Mouse (Mus musculus): ENCODE data around the gene Pak3. TPM values are rescaled to one million over a fixed set of nuclear protein-coding genes. Genes with fewer than 3 reads are reported as not detected.

The Pak3 gene
- polyA plus RNA-seq, 1 experiment from 2014 or later: 218 TPM

GRCm38 (mm10) chrX:143666991-143667390, 148.6 kb downstream of the Pak3 start:
- no peaks in the 10 kb centered on the region for H3K9me3 ChIP-seq
- peak overlapping the region; percentile 4; the same call in 1 of the 2 replicates for H3K4me3 ChIP-seq
- H3K27ac ChIP-seq (replicated peaks): no peak overlapping the region
- H3K27me3 ChIP-seq: no peaks in the 10 kb centered on the region
- 51% methylated on average over 4 of the region's 4 CpGs for WGBS
- H3K4me2 ChIP-seq: peak overlapping the region; percentile 57
- 0 out of 2 replicates have a peak, but pooled peaks cover 12% of the 10 kb centered on the region for H3K4me1 ChIP-seq (replicated peaks)
- H3K9ac ChIP-seq: no peak overlapping the region
- no peaks in the 10 kb centered on the region for H3K36me3 ChIP-seq
- no peak for ATAC-seq (ENCODE audit: low FRiP score, low read depth)

GRCm38 (mm10) chrX:143668242-143668641, 149.9 kb downstream of the Pak3 start:
- no peak overlapping the region for H3K4me2 ChIP-seq
- WGBS: 56% methylated on average over 3 of the region's 3 CpGs

GRCm38 (mm10) chrX:143678566-143678965, 160.2 kb downstream of the Pak3 start:
- WGBS: 81% methylated on average over 2 of the region's 2 CpGs

More at GRCm38 (mm10) chrX:143668242-143668641, 149.9 kb downstream of the Pak3 start:
- Histone ChIP-seq H3K4me3 (no peak overlapping the region), H3K9ac (no peak overlapping the region), H3K9me3 (no peaks in the 10 kb centered on the region), H3K27me3 (no peaks in the 10 kb centered on the region), H3K4me1 (replicated peaks) (0 out of 2 replicates have a peak, but pooled peaks cover 12% of the 10 kb centered on the region), H3K27ac (replicated peaks) (no peak overlapping the region), H3K36me3 (no peaks in the 10 kb centered on the region)
- no peak for ATAC-seq (ENCODE audit: low FRiP score, low read depth)

GRCm38 (mm10) chrX:143722250-143722649, 203.9 kb downstream of the Pak3 start:
- H3K4me1 ChIP-seq (replicated peaks): no peaks in the 10 kb centered on the region
- no peak overlapping the region for H3K9ac ChIP-seq
- no peak overlapping the region for H3K4me2 ChIP-seq
- no peak overlapping the region for H3K27ac ChIP-seq (replicated peaks)
- no peaks in the 10 kb centered on the region for H3K36me3 ChIP-seq
- H3K27me3 ChIP-seq: no peaks in the 10 kb centered on the region
- H3K4me3 ChIP-seq: no peak overlapping the region
- no peak for ATAC-seq (ENCODE audit: low FRiP score, low read depth)
- H3K9me3 ChIP-seq: no peaks in the 10 kb centered on the region
- WGBS: 85% methylated on average over 1 of the region's 1 CpGs

More at GRCm38 (mm10) chrX:143678566-143678965, 160.2 kb downstream of the Pak3 start:
- no peak overlapping the region for H3K4me3 ChIP-seq
- H3K27me3 ChIP-seq: no peaks in the 10 kb centered on the region
- H3K9ac ChIP-seq: no peak overlapping the region
- H3K27ac ChIP-seq (replicated peaks): no peak overlapping the region
- ATAC-seq (ENCODE audit: low FRiP score, low read depth): no peak
- no peaks in the 10 kb centered on the region for H3K9me3 ChIP-seq
- no peaks in the 10 kb centered on the region for H3K36me3 ChIP-seq
- H3K4me1 ChIP-seq (replicated peaks): no peaks in the 10 kb centered on the region
- no peak overlapping the region for H3K4me2 ChIP-seq

- 90% methylated on average over 3 of the region's 3 CpGs for WGBS
- no peak for ATAC-seq (ENCODE audit: low FRiP score, low read depth)
Measured at GRCm38 (mm10) chrX:143725411-143725810, 207.0 kb downstream of the Pak3 start.

GRCm38 (mm10) chrX:143736035-143736434, 217.6 kb downstream of the Pak3 start:
- WGBS: 47% methylated on average over 4 of the region's 4 CpGs
- ATAC-seq (ENCODE audit: low FRiP score, low read depth): no peak

More at GRCm38 (mm10) chrX:143725411-143725810, 207.0 kb downstream of the Pak3 start:
- no peaks in the 10 kb centered on the region for H3K27me3 ChIP-seq
- no peak overlapping the region for H3K27ac ChIP-seq (replicated peaks)
- no peaks in the 10 kb centered on the region for H3K36me3 ChIP-seq
- H3K4me1 ChIP-seq (replicated peaks): no peaks in the 10 kb centered on the region
- no peaks in the 10 kb centered on the region for H3K9me3 ChIP-seq
- no peak overlapping the region for H3K4me2 ChIP-seq
- no peak overlapping the region for H3K4me3 ChIP-seq
- H3K9ac ChIP-seq: no peak overlapping the region

GRCm38 (mm10) chrX:143739171-143739570, 220.8 kb downstream of the Pak3 start:
- Histone ChIP-seq H3K27me3 (no peaks in the 10 kb centered on the region), H3K36me3 (peaks cover 3% of the 10 kb centered on the region; the same call in 1 of the 2 replicates), H3K4me3 (no peak overlapping the region), H3K9me3 (no peaks in the 10 kb centered on the region), H3K9ac (no peak overlapping the region), H3K4me2 (no peak overlapping the region), H3K27ac (replicated peaks) (no peak overlapping the region), H3K4me1 (replicated peaks) (no peaks in the 10 kb centered on the region)
- ATAC-seq (ENCODE audit: low FRiP score, low read depth): no peak
- 25% methylated on average over 2 of the region's 2 CpGs for WGBS

More at GRCm38 (mm10) chrX:143736035-143736434, 217.6 kb downstream of the Pak3 start:
- H3K9me3 ChIP-seq: no peaks in the 10 kb centered on the region
- no peaks in the 10 kb centered on the region for H3K27me3 ChIP-seq
- H3K27ac ChIP-seq (replicated peaks): no peak overlapping the region
- H3K4me2 ChIP-seq: no peak overlapping the region
- H3K4me1 ChIP-seq (replicated peaks): no peaks in the 10 kb centered on the region
- no peak overlapping the region for H3K9ac ChIP-seq
- H3K4me3 ChIP-seq: no peak overlapping the region
- H3K36me3 ChIP-seq: no peaks in the 10 kb centered on the region; the same call in 1 of the 2 replicates

GRCm38 (mm10) chrX:143762556-143762955, 244.2 kb downstream of the Pak3 start:
- 73% methylated on average over 3 of the region's 3 CpGs for WGBS
- H3K36me3 ChIP-seq: no peaks in the 10 kb centered on the region

GRCm38 (mm10) chrX:143815948-143816347, 297.6 kb downstream of the Pak3 start:
- ATAC-seq (ENCODE audit: low FRiP score, low read depth): no peak
- H3K9ac ChIP-seq: no peak overlapping the region
- H3K9me3 ChIP-seq: no peaks in the 10 kb centered on the region
- H3K27ac ChIP-seq (replicated peaks): no peak overlapping the region
- no peaks in the 10 kb centered on the region for H3K27me3 ChIP-seq
- no peaks in the 10 kb centered on the region for H3K4me1 ChIP-seq (replicated peaks)
- H3K4me3 ChIP-seq: no peak overlapping the region
- WGBS: 80% methylated on average over 1 of the region's 1 CpGs
- no peak overlapping the region for H3K4me2 ChIP-seq
- H3K36me3 ChIP-seq: no peaks in the 10 kb centered on the region

More at GRCm38 (mm10) chrX:143762556-143762955, 244.2 kb downstream of the Pak3 start:
- no peaks in the 10 kb centered on the region for H3K9me3 ChIP-seq
- no peak overlapping the region for H3K27ac ChIP-seq (replicated peaks)
- no peak overlapping the region for H3K4me2 ChIP-seq
- H3K4me1 ChIP-seq (replicated peaks): no peaks in the 10 kb centered on the region
- ATAC-seq (ENCODE audit: low FRiP score, low read depth): no peak
- H3K4me3 ChIP-seq: no peak overlapping the region
- H3K27me3 ChIP-seq: no peaks in the 10 kb centered on the region
- no peak overlapping the region for H3K9ac ChIP-seq

- no peaks in the 10 kb centered on the region for H3K36me3 ChIP-seq
- no peak overlapping the region for H3K27ac ChIP-seq (replicated peaks)
- no peaks in the 10 kb centered on the region for H3K9me3 ChIP-seq
- H3K4me1 ChIP-seq (replicated peaks): no peaks in the 10 kb centered on the region
- H3K4me3 ChIP-seq: no peak overlapping the region
- ATAC-seq (ENCODE audit: low FRiP score, low read depth): no peak
- no peaks in the 10 kb centered on the region for H3K27me3 ChIP-seq
- no peak overlapping the region for H3K4me2 ChIP-seq
- no peak overlapping the region for H3K9ac ChIP-seq
- WGBS: 92% methylated on average over 2 of the region's 2 CpGs
Measured at GRCm38 (mm10) chrX:143818961-143819360, 300.6 kb downstream of the Pak3 start.

GRCm38 (mm10) chrX:143826521-143826920, 308.1 kb downstream of the Pak3 start:
- Histone ChIP-seq H3K4me2 (no peak overlapping the region), H3K9me3 (no peaks in the 10 kb centered on the region), H3K9ac (no peak overlapping the region), H3K4me1 (replicated peaks) (no peaks in the 10 kb centered on the region), H3K4me3 (no peak overlapping the region), H3K36me3 (no peaks in the 10 kb centered on the region), H3K27ac (replicated peaks) (no peak overlapping the region), H3K27me3 (0 out of 2 replicates have a peak, but pooled peaks cover 2% of the 10 kb centered on the region)
- WGBS: 77% methylated on average over 4 of the region's 4 CpGs
- ATAC-seq (ENCODE audit: low FRiP score, low read depth): no peak

GRCm38 (mm10) chrX:143827212-143827611, 308.8 kb downstream of the Pak3 start, which contains the start of gene Capn6:
Gene Capn6, minus strand, starts transcription at chrX:143827414.
- H3K27ac ChIP-seq (replicated peaks): no peak within 1 kb of the TSS
- no peaks in the 10 kb centered on the region for H3K4me1 ChIP-seq (replicated peaks)
- H3K9ac ChIP-seq: no peak within 1 kb of the TSS
- no peak within 1 kb of the TSS for H3K4me2 ChIP-seq
- 66% methylated on average over 4 of the region's 4 CpGs for WGBS
- no peak within 1 kb of the TSS for H3K4me3 ChIP-seq
- H3K36me3 ChIP-seq: no peaks in the 10 kb centered on the region
- ATAC-seq (ENCODE audit: low FRiP score, low read depth): no peak
- no peaks in the 10 kb centered on the region for H3K9me3 ChIP-seq
- 0 out of 2 replicates have a peak, but pooled peaks cover 2% of the 10 kb centered on the region for H3K27me3 ChIP-seq

- Histone ChIP-seq H3K4me3 (no peak overlapping the region), H3K4me1 (replicated peaks) (no peaks in the 10 kb centered on the region), H3K27me3 (no peaks in the 10 kb centered on the region), H3K36me3 (no peaks in the 10 kb centered on the region), H3K9ac (no peak overlapping the region), H3K9me3 (no peaks in the 10 kb centered on the region), H3K4me2 (no peak overlapping the region), H3K27ac (replicated peaks) (no peak overlapping the region)
- ATAC-seq (ENCODE audit: low FRiP score, low read depth): no peak
- 77% methylated on average over 3 of the region's 3 CpGs for WGBS
Measured at GRCm38 (mm10) chrX:143846637-143847036, 328.2 kb downstream of the Pak3 start.
